ENCODE assay signal across 32 mouse cellular contexts in genomic region chr16:36319286-36319685, GRCm38 (mm10). TPM values are rescaled to one million over a fixed set of nuclear protein-coding genes. Genes with fewer than 3 reads are reported as not detected.
DNase-seq lines count a peak whose midpoint lies in the region; ATAC-seq and TF ChIP-seq lines count a peak whose summit lies in the region.
"Had no signal": no experiment of that assay in that cellular context is flagged by ENCODE, and none has a peak within 500 bp of the region (broad histone marks: within the 10 kb centered on the region; RNA-seq: fewer than 3 reads in every experiment).

No protein-coding gene starts in this region.

- ATAC-seq in kidney, embryonic 15.5 days (replicated peaks; ENCODE audit: low FRiP score), result no peak
- ATAC-seq in liver, embryonic 12.5 days, result no peak
- ATAC-seq: CD4-positive, CD25-positive, alpha-beta regulatory T cell, adult 4 months; forebrain, embryonic 14.5 days; forebrain, postnatal 0 days had no signal

- H3K27ac ChIP-seq in kidney, embryonic 15.5 days, result no peak overlapping the region
- H3K27ac ChIP-seq in liver, adult 2 months (replicated peaks; ENCODE audit: insufficient read depth, low read depth, low read length), result no peak overlapping the region
- no peak overlapping the region for H3K27ac ChIP-seq in liver, embryonic 12.5 days
- H3K27ac ChIP-seq: embryonic facial prominence, embryonic 12.5 days; embryonic facial prominence, embryonic 15.5 days; gastrocnemius, adult 2 months; heart, embryonic 15.5 days; hindbrain, embryonic 14.5 days had no signal

- H3K4me1 ChIP-seq in kidney, embryonic 15.5 days, result no peaks in the 10 kb centered on the region
- H3K4me1 ChIP-seq in liver, adult 2 months (ENCODE audit: control insufficient read depth, insufficient read depth, low read length), result peaks cover 6% of the 10 kb centered on the region
- no peaks in the 10 kb centered on the region for H3K4me1 ChIP-seq in liver, embryonic 12.5 days
- H3K4me1 ChIP-seq: embryonic facial prominence, embryonic 12.5 days; embryonic facial prominence, embryonic 15.5 days; heart, embryonic 12.5 days; heart, embryonic 15.5 days had no signal

- no peaks in the 10 kb centered on the region for H3K79me2 ChIP-seq in liver, adult 2 months (ENCODE audit: control insufficient read depth, insufficient read depth, low read length)

- no peak for TF ChIP-seq POLR2A in liver, adult 2 months (IDR thresholded peaks at IDR 0.05; ENCODE audit: extremely low read depth, insufficient read depth, low read length)

- H3K4me3 ChIP-seq in kidney, embryonic 15.5 days (replicated peaks), result no peak overlapping the region
- no peak overlapping the region for H3K4me3 ChIP-seq in liver, adult 2 months (ENCODE audit: insufficient read depth, low read depth, low read length)
- no peak overlapping the region for H3K4me3 ChIP-seq in liver, embryonic 12.5 days
- H3K4me3 ChIP-seq: embryonic facial prominence, embryonic 12.5 days; embryonic facial prominence, embryonic 15.5 days; gastrocnemius, adult 2 months; heart, embryonic 12.5 days; heart, embryonic 15.5 days had no signal

- peak; percentile 8 for DNase-seq in kidney, adult 11 months
- DNase-seq in kidney, postnatal 4 days, result no peak
- DNase-seq in kidney, adult 9 months, result peak; percentile 64
- DNase-seq in liver, adult 2 months (ENCODE audit: extremely low read depth, low read depth, low spot score), result peak; percentile 83
- DNase-seq: adrenal gland, adult 2 months; adrenal gland, postnatal 14 days; cerebellum, adult 11 months; cerebellum, adult 2 months; cerebellum, adult 9-11 months; cerebellum, postnatal 25 days; forebrain, postnatal 0 days; gastrocnemius, adult 2 months; gastrocnemius, postnatal 14 days; heart, adult 18-20 months; heart, postnatal 14 days; heart, postnatal 4 days had no signal

- no peaks in the 10 kb centered on the region for H3K27me3 ChIP-seq in kidney, embryonic 15.5 days
- H3K27me3 ChIP-seq in liver, adult 2 months (ENCODE audit: control insufficient read depth, insufficient read depth, low read length), result no peaks in the 10 kb centered on the region
- H3K27me3 ChIP-seq in liver, embryonic 12.5 days (replicated peaks), result no peaks in the 10 kb centered on the region
- H3K27me3 ChIP-seq: embryonic facial prominence, embryonic 12.5 days; embryonic facial prominence, embryonic 15.5 days; heart, embryonic 12.5 days; heart, embryonic 15.5 days had no signal

- no peaks in the 10 kb centered on the region for H3K9me3 ChIP-seq in kidney, embryonic 15.5 days (replicated peaks)
- H3K9me3 ChIP-seq in liver, embryonic 12.5 days (replicated peaks), result no peaks in the 10 kb centered on the region
- H3K9me3 ChIP-seq: embryonic facial prominence, embryonic 12.5 days; embryonic facial prominence, embryonic 15.5 days; heart, embryonic 12.5 days; heart, embryonic 15.5 days had no signal

- no peak overlapping the region for H3K9ac ChIP-seq in kidney, embryonic 15.5 days
- no peak overlapping the region for H3K9ac ChIP-seq in liver, adult 2 months (ENCODE audit: low read depth, low read length)
- no peak overlapping the region for H3K9ac ChIP-seq in liver, embryonic 12.5 days
- H3K9ac ChIP-seq: embryonic facial prominence, embryonic 12.5 days; embryonic facial prominence, embryonic 15.5 days; forebrain, postnatal 0 days; heart, embryonic 12.5 days; heart, embryonic 15.5 days; hindbrain, embryonic 14.5 days had no signal

- no peak overlapping the region for H3K4me2 ChIP-seq in kidney, embryonic 15.5 days
- H3K4me2 ChIP-seq in liver, embryonic 12.5 days, result no peak overlapping the region
- H3K4me2 ChIP-seq: embryonic facial prominence, embryonic 12.5 days; embryonic facial prominence, embryonic 15.5 days; heart, embryonic 12.5 days; heart, embryonic 15.5 days; hindbrain, embryonic 14.5 days had no signal

- no peaks in the 10 kb centered on the region for H3K36me3 ChIP-seq in kidney, embryonic 15.5 days
- no peaks in the 10 kb centered on the region for H3K36me3 ChIP-seq in liver, adult 2 months (ENCODE audit: control insufficient read depth, insufficient read depth, low read length)
- H3K36me3 ChIP-seq in liver, embryonic 12.5 days, result no peaks in the 10 kb centered on the region
- H3K36me3 ChIP-seq: embryonic facial prominence, embryonic 12.5 days; embryonic facial prominence, embryonic 15.5 days; heart, embryonic 12.5 days; heart, embryonic 15.5 days had no signal

- TF ChIP-seq CTCF in liver, adult 2 months (IDR thresholded peaks at IDR 0.05; ENCODE audit: low read depth, low read length), result no peak

RNA-seq across cellular contexts. Expression of gene BC117090, which starts 14.8 kb away (rescaled TPM):
- not detected in 2 replicates for polyA plus RNA-seq in kidney, embryonic 15.5 days (2015; fragmentation: Nextera tagmentation; extraction: Ambion mirVana)
- total RNA-seq in liver, adult 2 months (2014; rRNA removed), result not detected in 2 replicates
- not detected in 2 replicates for polyA plus RNA-seq in liver, adult 2 months (2012; rRNA removed)
- not detected in 2 replicates for polyA plus RNA-seq in liver, embryonic 12.5 days (2016; fragmentation: Nextera tagmentation; extraction: Ambion mirVana)
- total RNA-seq: adrenal gland, adult 2 months; adrenal gland, postnatal 14 days; common myeloid progenitor, adult 5-6 weeks; gastrocnemius, adult 2 months; gastrocnemius, postnatal 14 days; gastrocnemius, postnatal 4 days; heart, adult 18-20 months; heart, postnatal 14 days; heart, postnatal 4 days; MEL had no signal
- polyA plus RNA-seq: adrenal gland, adult 2 months; C2C12; CD4-positive, CD25-positive, alpha-beta regulatory T cell, adult 4 months; cerebellum, adult 2 months; embryonic facial prominence, embryonic 12.5 days; forebrain, embryonic 11.5 days; forebrain, embryonic 14.5 days; forebrain, postnatal 0 days; frontal cortex, adult 2 months; heart, embryonic 12.5 days; heart, embryonic 15.5 days; hindbrain, embryonic 11.5 days; hindbrain, embryonic 14.5 days had no signal

RNA-seq across cellular contexts. Expression of gene Stfa1, which starts 42.5 kb away (rescaled TPM):
- polyA plus RNA-seq in kidney, embryonic 15.5 days (2015; fragmentation: Nextera tagmentation; extraction: Ambion mirVana), result 9.0 and 11.3 TPM in 2 replicates
- not detected in 2 replicates for total RNA-seq in liver, adult 2 months (2014; rRNA removed)
- not detected in 2 replicates for polyA plus RNA-seq in liver, adult 2 months (2012; rRNA removed)
- polyA plus RNA-seq in liver, embryonic 12.5 days (2016; fragmentation: Nextera tagmentation; extraction: Ambion mirVana), result 80.5 and 92.3 TPM in 2 replicates
- total RNA-seq: adrenal gland, adult 2 months; adrenal gland, postnatal 14 days; forebrain, postnatal 0 days; gastrocnemius, adult 2 months; gastrocnemius, postnatal 14 days; heart, adult 18-20 months; heart, postnatal 14 days; MEL had no signal
- polyA plus RNA-seq: adrenal gland, adult 2 months; C2C12; CD4-positive, CD25-positive, alpha-beta regulatory T cell, adult 4 months; cerebellum, adult 2 months; frontal cortex, adult 2 months had no signal

RNA-seq across cellular contexts. Expression of gene BC100530, which starts 48.3 kb away (rescaled TPM):
- polyA plus RNA-seq in kidney, embryonic 15.5 days (2015; fragmentation: Nextera tagmentation; extraction: Ambion mirVana), result 8.6 and 11.6 TPM in 2 replicates
- not detected in 2 replicates for total RNA-seq in liver, adult 2 months (2014; rRNA removed)
- not detected in 2 replicates for polyA plus RNA-seq in liver, adult 2 months (2012; rRNA removed)
- 74.3 and 86.6 TPM in 2 replicates for polyA plus RNA-seq in liver, embryonic 12.5 days (2016; fragmentation: Nextera tagmentation; extraction: Ambion mirVana)
- total RNA-seq: adrenal gland, adult 2 months; adrenal gland, postnatal 14 days; common myeloid progenitor, adult 5-6 weeks; gastrocnemius, adult 2 months; gastrocnemius, postnatal 14 days; heart, adult 18-20 months; heart, postnatal 14 days; MEL had no signal
- polyA plus RNA-seq: adrenal gland, adult 2 months; C2C12; CD4-positive, CD25-positive, alpha-beta regulatory T cell, adult 4 months; cerebellum, adult 2 months; frontal cortex, adult 2 months had no signal

Comparison
In these comparisons a context has a peak if more than half of its experiments do, and no peak if none do; other contexts are left out.
1. DNase-seq: peak in kidney, adult 11 months (single experiment), kidney, adult 9 months (single experiment) and liver, adult 2 months (single experiment); none in kidney, postnatal 4 days (0 of 2).